Mouse (Mus musculus) testis, adult 2 months (tissue): Measurements from ENCODE around the gene Dusp3. TPM values are rescaled to one million over a fixed set of nuclear protein-coding genes. Genes with fewer than 3 reads are reported as not detected.
A peak's percentile ranks its signal among the peaks of the same experiment; 100 is the strongest.

Experiments used
- H3K27ac ChIP-seq: fragments of 200-500 bp; 2 replicates; pipeline ENCODE4 v1.5.1; 2012; ENCODE audit warnings: low read depth, low read length; ENCODE audit not compliant: control insufficient read depth, insufficient read depth
- H3K27me3 ChIP-seq: fragments of 200-500 bp; 2 replicates; pipeline ENCODE4 v1.6.1; 2012; ENCODE audit warnings: mild to moderate bottlenecking, low read length, moderate library complexity; ENCODE audit not compliant: control insufficient read depth, insufficient read depth
- H3K36me3 ChIP-seq: fragments of 200-500 bp; 2 replicates; pipeline ENCODE4 v1.6.1; 2012; ENCODE audit warnings: mild to moderate bottlenecking, low read length; ENCODE audit not compliant: control insufficient read depth, insufficient read depth
- H3K4me1 ChIP-seq: fragments of 200-500 bp; 2 replicates; pipeline ENCODE4 v1.6.1; 2012; ENCODE audit warnings: low read length; ENCODE audit not compliant: control insufficient read depth, insufficient read depth
- H3K4me3 ChIP-seq: fragments of 200-500 bp; 2 replicates; pipeline ENCODE4 v1.5.1; 2012; ENCODE audit warnings: low read depth, mild to moderate bottlenecking, low read length, moderate library complexity, mixed read lengths; ENCODE audit not compliant: control insufficient read depth
- CTCF ChIP-seq: fragments of 200-500 bp; IDR thresholded peaks from 2 replicates; pipeline ENCODE4 v1.5.1; 2012; ENCODE audit warnings: low read depth, mild to moderate bottlenecking, inconsistent platforms, low read length, moderate library complexity; ENCODE audit not compliant: control insufficient read depth, insufficient read depth, insufficient replicate concordance
- POLR2A ChIP-seq: fragments of 200-500 bp; IDR thresholded peaks from 2 replicates; pipeline ENCODE4 v1.6.1; 2012; ENCODE audit warnings: low read depth, mild to moderate bottlenecking, inconsistent platforms, low read length, moderate library complexity; ENCODE audit not compliant: control insufficient read depth
- polyA plus RNA-seq: library from polyadenylated mRNA; depleted of rRNA; stranded (reverse); fragments of >200 nt; gene quantifications from 2 replicates; pipeline ENCODE4 v1.2.3, GENCODE M21; 2012

Gene Dusp3
- polyA plus RNA-seq, 1 experiment: 266 TPM

DNA sequence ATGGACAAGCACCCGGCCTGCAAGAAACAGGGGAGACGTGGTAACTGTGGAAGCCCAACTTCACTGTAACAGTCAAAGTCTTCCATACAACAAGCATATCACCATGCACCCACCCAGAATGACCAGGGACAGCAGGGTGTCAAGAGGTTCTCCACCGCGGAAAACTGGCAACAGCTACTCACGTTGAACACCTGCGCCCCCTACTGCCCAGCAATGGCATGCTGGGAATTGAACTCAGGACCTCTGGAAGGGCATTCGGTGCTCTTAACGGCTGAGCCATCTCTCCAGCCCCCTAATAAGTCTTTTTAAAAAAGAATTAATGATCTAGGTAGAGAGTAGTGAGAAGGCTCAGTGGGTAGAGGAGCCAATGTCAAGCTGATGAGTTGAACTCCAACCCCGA is 11.9 kb downstream of the Dusp3 start:
- Histone ChIP-seq H3K36me3 (no peaks in the 10 kb centered on the region), H3K4me3 (peak overlapping the region; percentile 14), H3K27me3 (no peaks in the 10 kb centered on the region), H3K27ac (no peak overlapping the region), H3K4me1 (peaks cover 4% of the 10 kb centered on the region)
- TF ChIP-seq POLR2A (no peak), CTCF (peak; percentile 80; the same call in 1 of the 2 replicates)

DNA sequence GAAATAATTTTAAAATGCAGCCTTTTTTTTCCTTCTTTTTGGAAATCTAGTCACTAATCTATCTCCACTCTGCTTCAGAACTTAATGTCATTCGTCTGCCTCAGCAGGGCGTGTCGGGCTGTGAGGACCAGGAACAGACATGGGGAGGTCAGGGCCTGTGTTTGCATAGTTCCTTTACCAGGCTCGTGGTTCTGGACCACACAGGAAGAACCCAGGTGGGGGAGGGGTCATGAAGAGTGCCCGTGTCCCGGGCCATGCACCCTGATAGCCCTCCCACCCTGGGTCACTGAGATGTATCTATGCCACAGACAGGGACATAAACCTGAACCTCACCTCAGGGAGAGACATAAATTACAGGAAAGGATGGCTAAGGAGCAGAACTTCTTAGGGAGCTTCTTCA is 12.6 kb downstream of the Dusp3 start:
- TF ChIP-seq POLR2A (no peak), CTCF (no peak)
- Histone ChIP-seq H3K36me3 (no peaks in the 10 kb centered on the region), H3K4me3 (no peak overlapping the region), H3K4me1 (peaks cover 4% of the 10 kb centered on the region), H3K27ac (no peak overlapping the region), H3K27me3 (no peaks in the 10 kb centered on the region)

DNA sequence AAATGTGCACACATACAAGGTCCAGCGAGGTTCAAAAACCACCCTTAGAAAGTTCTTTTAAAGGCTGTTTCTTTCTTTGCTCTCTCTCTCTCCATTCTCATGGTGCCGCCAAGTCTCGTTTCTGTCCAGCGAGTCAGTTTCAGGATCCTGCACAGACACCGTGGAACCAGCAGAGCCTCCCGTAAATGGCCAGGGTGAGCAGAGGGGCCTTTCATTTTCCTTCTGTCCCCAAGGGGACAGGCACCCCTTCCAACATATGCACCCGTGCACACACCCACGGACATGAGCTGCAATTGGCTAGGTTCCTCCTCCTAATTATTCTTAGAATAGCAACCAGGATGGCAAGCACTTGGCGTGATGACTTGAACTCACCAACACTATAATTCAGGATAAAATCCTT is 13.3 kb downstream of the Dusp3 start:
- no peak for TF ChIP-seq POLR2A
- no peak overlapping the region for H3K27ac ChIP-seq

DNA sequence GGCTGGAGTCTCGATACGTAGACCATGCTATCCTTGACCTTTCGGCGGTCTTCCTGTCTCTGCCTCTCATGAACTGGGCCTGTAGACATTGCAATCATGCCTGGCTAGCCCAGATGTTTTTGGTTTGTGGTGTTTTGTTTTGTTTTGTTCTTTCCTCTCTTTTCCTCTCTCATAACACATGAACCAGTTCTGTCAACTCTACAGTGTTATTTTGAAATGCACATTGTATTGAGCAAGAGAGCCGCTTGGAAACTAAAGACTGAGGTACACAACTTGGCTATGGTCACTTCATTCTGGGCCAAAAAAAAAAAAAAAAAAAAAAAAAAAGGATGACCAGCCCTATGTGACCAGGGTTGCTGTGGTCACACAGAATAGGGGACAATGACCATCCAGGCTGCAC is 14.2 kb downstream of the Dusp3 start:
- TF ChIP-seq POLR2A (no peak), CTCF (no peak)
- no peaks in the 10 kb centered on the region for H3K27me3 ChIP-seq
- no peak overlapping the region for H3K4me3 ChIP-seq
- peaks cover 4% of the 10 kb centered on the region for H3K4me1 ChIP-seq
- H3K36me3 ChIP-seq: no peaks in the 10 kb centered on the region
- H3K27ac ChIP-seq: no peak overlapping the region

More for the DNA sequence above, 13.3 kb downstream of the Dusp3 start:
- Histone ChIP-seq H3K4me1 (peaks cover 4% of the 10 kb centered on the region), H3K36me3 (no peaks in the 10 kb centered on the region), H3K4me3 (no peak overlapping the region), H3K27me3 (no peaks in the 10 kb centered on the region)

DNA sequence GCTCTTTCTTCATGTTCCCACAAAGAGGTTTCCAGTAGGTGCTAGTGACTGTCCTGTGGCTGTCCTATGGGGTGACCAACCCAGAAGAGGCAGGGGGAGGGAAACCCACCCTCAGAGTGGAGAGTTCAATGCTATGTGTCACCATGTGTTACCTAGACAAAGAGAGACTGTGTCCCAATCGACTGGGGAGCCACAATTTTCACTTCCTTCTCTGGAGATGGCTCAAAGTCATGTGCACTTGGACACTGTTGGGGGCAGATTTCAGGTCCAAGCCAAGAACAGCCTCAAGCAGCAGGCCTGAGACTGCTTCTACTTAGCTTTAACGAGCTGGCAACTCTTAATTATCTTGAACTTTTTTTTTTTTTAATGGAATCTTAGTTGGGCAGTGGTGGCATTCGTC is 14.7 kb downstream of the Dusp3 start:
- Histone ChIP-seq H3K36me3 (no peaks in the 10 kb centered on the region), H3K4me3 (no peak overlapping the region), H3K27me3 (no peaks in the 10 kb centered on the region), H3K4me1 (peaks cover 4% of the 10 kb centered on the region), H3K27ac (no peak overlapping the region)
- TF ChIP-seq CTCF (no peak), POLR2A (no peak)

DNA sequence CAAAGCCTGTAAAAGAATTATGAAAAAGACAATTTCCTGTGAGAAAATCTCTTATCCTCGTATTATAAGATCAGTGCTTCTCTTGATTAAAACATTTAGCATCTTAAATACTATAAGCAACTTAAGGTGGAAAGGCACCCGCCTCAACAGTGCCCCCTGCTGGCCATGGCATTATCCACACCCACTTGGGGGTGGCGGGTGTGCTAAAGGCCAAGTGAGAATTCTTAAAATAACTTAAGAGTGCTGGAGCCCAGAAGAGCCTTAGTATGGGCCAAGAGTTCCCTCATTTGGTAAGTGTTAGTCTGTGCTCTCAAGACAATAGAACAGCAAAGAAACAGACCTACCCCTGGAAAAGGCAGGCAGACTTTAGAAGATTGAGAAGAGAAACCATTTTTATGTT is 15.4 kb downstream of the Dusp3 start:
- Histone ChIP-seq H3K36me3 (no peaks in the 10 kb centered on the region), H3K4me3 (no peak overlapping the region), H3K27ac (no peak overlapping the region), H3K27me3 (no peaks in the 10 kb centered on the region), H3K4me1 (peaks cover 4% of the 10 kb centered on the region)
- TF ChIP-seq CTCF (peak; percentile 74; the same call in 1 of the 2 replicates), POLR2A (no peak)

DNA sequence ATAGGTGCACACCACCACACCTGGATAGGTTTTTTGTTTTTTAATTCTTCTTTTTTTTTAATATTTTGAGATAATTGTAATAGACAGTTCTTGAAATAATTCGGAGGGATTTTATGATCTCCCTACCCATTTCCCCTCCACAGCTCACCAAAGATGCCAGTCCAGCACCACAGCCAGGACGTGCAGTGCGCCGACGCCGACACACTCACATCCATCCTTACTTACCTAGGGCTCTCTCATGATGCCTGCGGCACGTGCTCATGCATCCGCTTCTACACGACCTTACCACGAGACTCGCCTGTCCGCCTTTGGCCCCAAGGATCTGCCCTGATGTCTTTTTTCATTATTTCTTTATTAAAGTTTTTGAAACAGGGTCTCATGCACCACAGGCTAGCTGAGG is 17.0 kb downstream of the Dusp3 start:
- Histone ChIP-seq H3K27ac (no peak overlapping the region), H3K4me1 (peaks cover 4% of the 10 kb centered on the region), H3K27me3 (no peaks in the 10 kb centered on the region; the same call in 1 of the 2 replicates), H3K4me3 (no peak overlapping the region), H3K36me3 (no peaks in the 10 kb centered on the region)
- TF ChIP-seq POLR2A: no peak
- no peak for TF ChIP-seq CTCF

DNA sequence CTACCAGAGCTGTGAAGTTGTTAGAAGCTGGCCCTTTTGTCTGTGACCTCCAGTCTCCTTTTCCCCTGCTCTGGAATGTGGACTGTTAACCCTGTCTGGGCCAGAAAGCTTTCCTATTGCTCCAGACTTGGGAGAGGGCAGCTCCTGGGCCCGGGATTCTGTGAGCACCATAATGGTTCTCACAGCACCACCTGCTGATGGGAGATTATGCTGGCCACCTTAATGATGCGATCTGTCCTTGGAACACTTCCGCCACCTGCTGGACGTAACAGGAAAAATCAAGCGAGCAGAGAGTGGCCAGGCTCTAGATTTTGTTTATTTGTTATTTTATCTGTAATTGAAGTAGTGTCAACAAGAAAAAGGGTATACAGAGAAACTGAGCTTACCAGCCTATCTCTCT is 18.0 kb downstream of the Dusp3 start:
- H3K4me3 ChIP-seq: no peak overlapping the region
- H3K27ac ChIP-seq: no peak overlapping the region
- H3K27me3 ChIP-seq: no peaks in the 10 kb centered on the region; the same call in none of the 2 replicates
- no peaks in the 10 kb centered on the region for H3K36me3 ChIP-seq
- peaks cover 7% of the 10 kb centered on the region for H3K4me1 ChIP-seq
- TF ChIP-seq POLR2A: no peak
- TF ChIP-seq CTCF: peak; percentile 76; the same call in 1 of the 2 replicates
